Mouse (Mus musculus) left cerebral cortex, adult 9 months (tissue): ENCODE data around the gene Vmn2r117.
"Not testable (repeated sequence)": the region's sequence is repeated elsewhere in the genome, so short reads cannot be mapped to it uniquely, and the experiment has no call there.

Experiments used
- DNase-seq, 2 experiments: peaks; one replicate each; pipeline ENCODE4 v3.0.0; 2022; ENCODE audit warnings: low spot score in 2 of 2

The Vmn2r117 gene

GRCm38 (mm10) chr17:23479599-23479998 lies at the start of gene Vmn2r117:
Gene Vmn2r117 (minus strand): TSS chr17:23479699.
- DNase-seq, result not testable (repeated sequence)

- DNase-seq, result not testable (repeated sequence)
Measured at GRCm38 (mm10) chr17:23522941-23523732, 43.6 kb upstream of the Vmn2r117 start.

- DNase-seq, result no peak
Measured at GRCm38 (mm10) chr17:23518701-23519423, 39.4 kb upstream of the Vmn2r117 start.

GRCm38 (mm10) chr17:23433150-23433679 lies 46.3 kb downstream of the Vmn2r117 start:
- DNase-seq, result no peak
